Mouse (Mus musculus): ENCODE measurements around the gene Itpr2. TPM values are rescaled to one million over a fixed set of nuclear protein-coding genes. Genes with fewer than 3 reads are reported as not detected.

The Itpr2 gene
- polyA plus RNA-seq, 1 experiment from 2014 or later, result 6.3 TPM

GRCm38 (mm10) chr6:146424778-146425177 lies 77.2 kb downstream of the Itpr2 start:
- H3K4me2 ChIP-seq (replicated peaks; ENCODE audit: low read depth), result no peak overlapping the region
- no peak overlapping the region for H3K27ac ChIP-seq (ENCODE audit: low read depth, low read length)
- TF ChIP-seq CTCF (IDR thresholded peaks at IDR 0.05; ENCODE audit: low read depth), result no peak
- no peaks in the 10 kb centered on the region for H3K9me3 ChIP-seq (ENCODE audit: control insufficient read depth)
- H3K36me3 ChIP-seq (ENCODE audit: control insufficient read depth, insufficient read depth), result peaks cover 4% of the 10 kb centered on the region; the same call in 1 of the 2 replicates
- no peak overlapping the region for H3K4me3 ChIP-seq (ENCODE audit: low read depth, low read length)
- WGBS, result 77% methylated on average over 3 of the region's 3 CpGs
- ATAC-seq, result no peak
- H3K4me1 ChIP-seq (replicated peaks; ENCODE audit: control insufficient read depth, insufficient read depth, low read length), result no peaks in the 10 kb centered on the region
- no peak overlapping the region for H3K9ac ChIP-seq (ENCODE audit: low read depth, low read length)
- H3K27me3 ChIP-seq (replicated peaks; ENCODE audit: control insufficient read depth, insufficient read depth, low read length), result no peaks in the 10 kb centered on the region

DNA sequence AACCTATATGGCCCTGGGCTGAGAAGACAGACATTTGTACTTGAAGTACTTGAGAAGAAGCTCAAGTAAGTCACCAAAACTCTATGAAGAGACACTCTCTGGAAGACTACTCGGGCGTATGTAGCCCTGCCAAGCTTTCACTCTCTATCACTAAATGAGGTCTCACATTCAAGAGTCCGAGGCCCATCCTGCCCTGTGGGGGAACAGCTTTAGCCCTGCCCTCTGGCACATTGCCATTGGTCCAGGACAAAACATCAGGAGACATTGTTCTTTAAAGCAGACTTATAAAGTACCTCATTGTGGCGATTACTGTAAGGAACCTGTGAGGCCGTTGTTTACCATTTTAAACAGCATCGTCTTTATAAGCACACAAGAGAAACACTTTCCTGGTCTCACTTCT lies 77.7 kb downstream of the Itpr2 start:
- H3K4me3 ChIP-seq (ENCODE audit: low read depth, low read length), result no peak overlapping the region
- no peaks in the 10 kb centered on the region for H3K27me3 ChIP-seq (replicated peaks; ENCODE audit: control insufficient read depth, insufficient read depth, low read length)
- H3K4me1 ChIP-seq (replicated peaks; ENCODE audit: control insufficient read depth, insufficient read depth, low read length), result no peaks in the 10 kb centered on the region
- H3K27ac ChIP-seq (ENCODE audit: low read depth, low read length), result no peak overlapping the region
- TF ChIP-seq CTCF (IDR thresholded peaks at IDR 0.05; ENCODE audit: low read depth), result no peak
- peaks cover 4% of the 10 kb centered on the region; the same call in 1 of the 2 replicates for H3K36me3 ChIP-seq (ENCODE audit: control insufficient read depth, insufficient read depth)
- no peak overlapping the region for H3K4me2 ChIP-seq (replicated peaks; ENCODE audit: low read depth)
- no peak for ATAC-seq
- no peak overlapping the region for H3K9ac ChIP-seq (ENCODE audit: low read depth, low read length)
- H3K9me3 ChIP-seq (ENCODE audit: control insufficient read depth), result no peaks in the 10 kb centered on the region
- WGBS, result 81% methylated on average over 6 of the region's 6 CpGs

DNA sequence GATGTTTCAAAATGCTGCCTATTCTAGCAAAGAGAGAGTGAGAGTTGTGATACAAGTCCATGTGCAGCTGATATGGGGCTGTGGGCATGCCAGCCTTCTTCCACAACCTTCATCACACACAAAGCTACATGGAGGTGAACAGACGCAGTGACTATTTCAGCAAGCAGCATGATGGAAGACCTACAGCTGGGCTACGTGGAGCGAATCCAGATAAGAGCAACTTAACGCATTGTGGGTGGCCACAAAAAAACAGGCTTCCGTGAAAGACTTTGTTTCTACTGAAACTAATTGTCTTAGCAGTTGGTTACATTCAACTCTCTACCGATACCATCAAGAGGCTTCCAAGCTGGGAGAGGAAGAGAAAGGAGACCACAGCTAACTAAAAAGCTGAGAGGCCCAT lies 81.3 kb downstream of the Itpr2 start:
- Histone ChIP-seq H3K9ac (ENCODE audit: low read depth, low read length) (no peak overlapping the region), H3K27ac (ENCODE audit: low read depth, low read length) (no peak overlapping the region), H3K27me3 (replicated peaks; ENCODE audit: control insufficient read depth, insufficient read depth, low read length) (no peaks in the 10 kb centered on the region), H3K4me2 (replicated peaks; ENCODE audit: low read depth) (no peak overlapping the region), H3K9me3 (ENCODE audit: control insufficient read depth) (no peaks in the 10 kb centered on the region), H3K4me3 (ENCODE audit: low read depth, low read length) (no peak overlapping the region), H3K4me1 (replicated peaks; ENCODE audit: control insufficient read depth, insufficient read depth, low read length) (no peaks in the 10 kb centered on the region), H3K36me3 (ENCODE audit: control insufficient read depth, insufficient read depth) (peaks cover 8% of the 10 kb centered on the region; the same call in 1 of the 2 replicates)
- TF ChIP-seq CTCF (IDR thresholded peaks at IDR 0.05; ENCODE audit: low read depth), result no peak
- WGBS, result 63% methylated on average over 6 of the region's 6 CpGs
- no peak for ATAC-seq

- Histone ChIP-seq H3K27me3 (replicated peaks; ENCODE audit: control insufficient read depth, insufficient read depth, low read length) (no peaks in the 10 kb centered on the region), H3K4me3 (ENCODE audit: low read depth, low read length) (no peak overlapping the region), H3K4me1 (replicated peaks; ENCODE audit: control insufficient read depth, insufficient read depth, low read length) (no peaks in the 10 kb centered on the region), H3K27ac (ENCODE audit: low read depth, low read length) (no peak overlapping the region), H3K36me3 (ENCODE audit: control insufficient read depth, insufficient read depth) (peaks cover 11% of the 10 kb centered on the region; the same call in 1 of the 2 replicates), H3K4me2 (replicated peaks; ENCODE audit: low read depth) (no peak overlapping the region), H3K9me3 (ENCODE audit: control insufficient read depth) (no peaks in the 10 kb centered on the region), H3K9ac (ENCODE audit: low read depth, low read length) (no peak overlapping the region)
- TF ChIP-seq CTCF (IDR thresholded peaks at IDR 0.05; ENCODE audit: low read depth), result no peak
- ATAC-seq, result no peak
- 81% methylated on average over 2 of the region's 2 CpGs for WGBS
Measured at GRCm38 (mm10) chr6:146416461-146416860, 85.6 kb downstream of the Itpr2 start.

DNA sequence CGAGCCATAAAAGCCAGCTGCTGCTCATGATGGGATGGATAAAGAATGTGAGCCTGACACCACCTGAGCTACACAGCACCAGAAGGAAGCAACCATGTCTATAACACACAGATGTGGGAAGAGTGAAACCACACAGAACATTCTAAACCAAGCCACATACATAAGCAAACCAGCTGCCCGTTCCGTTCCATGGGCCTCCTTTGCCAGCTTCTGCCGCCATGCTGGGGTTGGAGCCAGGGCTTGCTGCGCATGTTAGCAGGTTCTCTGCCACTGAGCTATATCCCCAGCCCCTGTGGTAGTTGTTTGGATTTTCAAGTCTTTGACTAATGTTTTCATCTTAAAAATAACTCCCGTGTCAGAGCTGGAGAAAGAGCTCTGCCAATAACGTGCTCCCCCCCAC lies 87.9 kb downstream of the Itpr2 start:
- Histone ChIP-seq H3K9ac (ENCODE audit: low read depth, low read length) (no peak overlapping the region), H3K27me3 (replicated peaks; ENCODE audit: control insufficient read depth, insufficient read depth, low read length) (no peaks in the 10 kb centered on the region), H3K4me3 (ENCODE audit: low read depth, low read length) (no peak overlapping the region), H3K4me1 (replicated peaks; ENCODE audit: control insufficient read depth, insufficient read depth, low read length) (no peaks in the 10 kb centered on the region), H3K36me3 (ENCODE audit: control insufficient read depth, insufficient read depth) (peaks cover 11% of the 10 kb centered on the region; the same call in 1 of the 2 replicates), H3K9me3 (ENCODE audit: control insufficient read depth) (no peaks in the 10 kb centered on the region), H3K27ac (ENCODE audit: low read depth, low read length) (no peak overlapping the region), H3K4me2 (replicated peaks; ENCODE audit: low read depth) (no peak overlapping the region)
- TF ChIP-seq CTCF (IDR thresholded peaks at IDR 0.05; ENCODE audit: low read depth), result no peak
- 70% methylated on average over 7 of the region's 7 CpGs for WGBS
- ATAC-seq, result no peak

DNA sequence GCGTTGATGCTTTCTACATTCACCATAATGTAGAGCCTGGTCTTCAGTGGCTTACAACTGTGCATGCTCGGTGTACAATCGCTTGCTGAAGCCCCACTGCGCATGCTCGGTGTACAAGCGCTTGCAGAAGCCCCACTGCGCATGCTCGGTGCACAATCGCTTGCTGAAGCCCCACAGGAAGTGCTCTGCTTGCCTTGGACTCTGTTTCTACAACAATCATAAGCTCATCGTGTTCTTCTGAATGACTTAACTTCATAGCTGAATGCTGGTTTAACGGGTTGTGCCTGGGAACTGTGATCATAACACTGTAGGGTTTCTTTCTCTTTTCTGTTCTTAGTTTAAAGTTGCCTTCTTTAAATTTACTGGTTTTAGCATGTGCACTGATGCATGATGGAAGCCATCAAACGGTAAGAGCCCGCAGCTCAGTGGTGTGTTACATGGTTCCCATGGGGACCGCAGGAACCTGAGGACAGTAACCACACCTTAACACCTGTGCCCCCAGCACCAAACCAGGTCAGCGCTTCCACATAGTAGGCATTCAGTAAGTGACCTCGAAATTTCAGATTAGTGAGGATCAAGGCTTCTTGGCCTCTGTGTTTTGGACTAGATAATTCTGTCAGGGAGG lies 90.5 kb downstream of the Itpr2 start:
- no peak for ATAC-seq
- peaks cover 11% of the 10 kb centered on the region; the same call in 1 of the 2 replicates for H3K36me3 ChIP-seq (ENCODE audit: control insufficient read depth, insufficient read depth)
- no peak for TF ChIP-seq CTCF (IDR thresholded peaks at IDR 0.05; ENCODE audit: low read depth)
- H3K4me3 ChIP-seq (ENCODE audit: low read depth, low read length), result no peak overlapping the region
- no peaks in the 10 kb centered on the region for H3K9me3 ChIP-seq (ENCODE audit: control insufficient read depth)
- no peaks in the 10 kb centered on the region for H3K4me1 ChIP-seq (replicated peaks; ENCODE audit: control insufficient read depth, insufficient read depth, low read length)
- WGBS, result 86% methylated on average over 16 of the region's 16 CpGs
- no peak overlapping the region for H3K27ac ChIP-seq (ENCODE audit: low read depth, low read length)
- H3K4me2 ChIP-seq (replicated peaks; ENCODE audit: low read depth), result no peak overlapping the region
- H3K27me3 ChIP-seq (replicated peaks; ENCODE audit: control insufficient read depth, insufficient read depth, low read length), result no peaks in the 10 kb centered on the region
- H3K9ac ChIP-seq (ENCODE audit: low read depth, low read length), result no peak overlapping the region

Data from intestine, postnatal 0 days (tissue).